Mouse (Mus musculus) liver, embryonic 11.5 days (tissue): ENCODE measurements around the gene Asf1b. TPM values are rescaled to one million over a fixed set of nuclear protein-coding genes. Genes with fewer than 3 reads are reported as not detected.

Experiments used
- ATAC-seq: fragments of 200-750 bp; cut with Nextera tagmentation; replicated peaks from 2 replicates; pipeline ENCODE4 v1.8.0; 2017; ENCODE audit warnings: moderate number of reproducible peaks, mild to moderate bottlenecking, moderate TSS enrichment, moderate library complexity; ENCODE audit not compliant: low FRiP score
- DNase-seq: peaks from one replicate; pipeline ENCODE4 v3.0.0-alpha.2; 2017; ENCODE audit warnings: low spot score
- H3K27ac ChIP-seq: fragments of 300-500 bp; sonication (generic); 2 replicates; pipeline ENCODE4 v1.5.1; 2014; ENCODE audit warnings: mild to moderate bottlenecking, low read depth, low read length, control low read depth
- H3K27me3 ChIP-seq: fragments of 300-500 bp; sonication (generic); replicated peaks from 2 replicates; pipeline ENCODE4 v1.6.1; 2014; ENCODE audit warnings: low read length, mixed read lengths; ENCODE audit not compliant: control insufficient read depth, insufficient read depth
- H3K36me3 ChIP-seq: fragments of 300-500 bp; sonication (generic); 2 replicates; pipeline ENCODE4 v1.6.1; 2014; ENCODE audit warnings: mild to moderate bottlenecking, low read length, moderate library complexity, mixed read lengths; ENCODE audit not compliant: control insufficient read depth, insufficient read depth
- H3K4me1 ChIP-seq: fragments of 300-500 bp; sonication (generic); replicated peaks from 2 replicates; pipeline ENCODE4 v1.6.1; 2014; ENCODE audit warnings: low read length, mixed read lengths; ENCODE audit not compliant: control insufficient read depth, insufficient read depth
- H3K4me2 ChIP-seq: fragments of 300-500 bp; sonication (generic); 2 replicates; pipeline ENCODE4 v1.6.1; 2014; ENCODE audit warnings: mild to moderate bottlenecking, control low read depth, moderate library complexity
- H3K4me3 ChIP-seq: fragments of 300-500 bp; sonication (generic); 2 replicates; pipeline ENCODE4 v1.5.1; 2014; ENCODE audit warnings: low read depth, low read length, control low read depth
- H3K9ac ChIP-seq: fragments of 300-500 bp; sonication (generic); 2 replicates; pipeline ENCODE4 v1.6.1; 2014; ENCODE audit warnings: low read depth, low read length, control low read depth
- H3K9me3 ChIP-seq: fragments of 300-500 bp; sonication (generic); 2 replicates; pipeline ENCODE4 v1.6.1; 2016; ENCODE audit warnings: low read length, inconsistent platforms, mixed read lengths; ENCODE audit not compliant: control insufficient read depth
- WGBS: fragments of 180-500 bp; shearing (Covaris S2); extraction: QIAGEN DNeasy Blood & Tissue Kit; methylation state at CpG from one replicate; pipeline ENCODE4 v1.1.7; 2014; 5-methylcytosine and 5-hydroxymethylcytosine counted together
- microRNA counts: library from miRNA; unstranded; fragments of <30 nt; microRNA quantifications from one replicate; lab custom pipeline; 2015
- microRNA-seq: library from miRNA; unstranded; fragments of <30 nt; microRNA quantifications from one replicate; pipeline ENCODE4, GENCODE M21; 2017; ENCODE audit warnings: borderline number of aligned reads
- polyA plus RNA-seq: library from polyadenylated mRNA; unstranded; fragments of >200 nt; fragmentation: Nextera tagmentation; extraction: Ambion mirVana; gene quantifications from 2 replicates; pipeline ENCODE4 v1.2.1, GENCODE M21; 2014

The Asf1b gene
- polyA plus RNA-seq, 1 experiment from 2014 or later = 109 TPM

DNA sequence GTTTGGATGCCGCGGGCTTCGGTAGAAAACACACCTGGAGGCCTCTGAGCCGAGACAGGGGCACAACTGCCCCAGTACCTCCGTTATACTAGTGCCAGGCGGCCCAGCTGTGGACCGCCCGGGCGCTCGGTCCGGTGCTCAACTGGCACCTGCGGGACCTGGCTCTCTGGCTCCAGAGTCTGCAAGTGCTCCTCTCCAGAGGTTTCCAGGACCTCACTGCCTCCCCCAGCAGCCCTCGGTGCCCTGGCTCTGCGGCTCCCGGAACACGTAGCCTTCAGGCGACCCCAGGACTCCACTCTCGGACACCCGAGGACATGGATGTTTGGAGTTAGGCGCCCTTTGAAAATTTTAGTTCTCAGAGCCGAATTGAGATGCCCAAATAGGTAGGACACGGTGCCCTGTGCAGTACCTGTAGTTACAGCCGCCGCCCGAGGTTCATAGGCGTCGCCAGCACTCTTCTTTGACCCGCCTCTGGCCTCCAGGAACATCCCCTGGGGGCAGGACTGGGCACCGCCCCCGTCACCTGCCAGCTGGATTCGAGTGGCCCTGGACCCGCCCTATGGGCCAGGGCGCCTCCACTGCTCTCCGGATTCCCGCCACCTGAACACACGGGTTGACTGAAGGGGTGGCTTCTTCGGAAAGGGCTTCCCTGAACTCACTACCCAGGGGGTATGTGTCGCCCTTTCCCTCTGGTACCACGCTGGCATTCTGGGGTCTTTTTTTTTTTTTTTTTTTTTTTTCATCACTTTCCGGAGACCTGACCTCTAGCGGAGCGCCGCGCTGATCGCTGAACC is 56.6 kb downstream of the Asf1b start, which contains the start of gene 2210011C24Rik:
Gene 2210011C24Rik, minus strand, starts transcription at position 467 of the 794 bp plus-strand sequence.
- Histone ChIP-seq H3K9me3 (0 out of 2 replicates have a peak, but pooled peaks cover 2% of the 10 kb centered on the region), H3K36me3 (no peaks in the 10 kb centered on the region), H3K27me3 (peaks cover 46% of the 10 kb centered on the region), H3K4me2 (peak within 1 kb of the TSS; percentile 71), H3K4me3 (peak within 1 kb of the TSS; percentile 57), H3K27ac (no peak within 1 kb of the TSS), H3K9ac (no peak within 1 kb of the TSS), H3K4me1 (peaks cover 8% of the 10 kb centered on the region)
- no peak for ATAC-seq
- WGBS = 3% methylated on average over 45 of the region's 45 CpGs
- no peak for DNase-seq

DNA sequence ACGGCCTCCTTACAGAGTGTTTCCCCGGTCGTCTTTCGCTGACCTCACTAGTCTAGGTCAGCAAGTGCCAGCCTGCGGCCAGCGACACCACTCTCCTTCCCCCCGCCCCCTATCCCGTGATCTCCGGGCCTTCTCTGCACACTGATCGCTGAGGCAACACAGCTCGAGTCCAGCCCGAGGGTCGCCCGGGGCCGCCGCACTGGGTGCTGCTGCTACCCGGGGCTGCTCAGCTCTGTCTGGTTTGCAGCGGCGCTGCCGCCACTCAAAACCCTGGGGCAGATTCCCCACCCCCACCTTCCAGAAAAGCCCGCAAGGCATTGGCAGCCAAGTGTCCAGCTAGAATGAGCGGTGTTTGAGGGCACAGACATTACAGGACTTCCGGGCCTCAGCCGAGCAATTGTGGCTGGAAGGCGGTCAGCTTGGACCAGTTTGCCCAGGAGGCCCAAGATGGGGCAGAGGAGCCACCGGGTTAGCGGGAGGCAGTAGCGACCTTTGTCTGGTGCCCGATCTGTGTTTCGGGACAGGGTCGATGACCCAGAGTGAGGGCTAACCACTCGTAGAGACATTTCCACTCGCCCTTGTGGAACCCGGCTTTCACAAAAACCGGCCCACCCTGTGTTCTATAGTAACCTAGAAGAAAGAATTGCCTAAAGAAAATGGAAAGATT is 57.3 kb downstream of the Asf1b start:
- no peak for ATAC-seq

DNA sequence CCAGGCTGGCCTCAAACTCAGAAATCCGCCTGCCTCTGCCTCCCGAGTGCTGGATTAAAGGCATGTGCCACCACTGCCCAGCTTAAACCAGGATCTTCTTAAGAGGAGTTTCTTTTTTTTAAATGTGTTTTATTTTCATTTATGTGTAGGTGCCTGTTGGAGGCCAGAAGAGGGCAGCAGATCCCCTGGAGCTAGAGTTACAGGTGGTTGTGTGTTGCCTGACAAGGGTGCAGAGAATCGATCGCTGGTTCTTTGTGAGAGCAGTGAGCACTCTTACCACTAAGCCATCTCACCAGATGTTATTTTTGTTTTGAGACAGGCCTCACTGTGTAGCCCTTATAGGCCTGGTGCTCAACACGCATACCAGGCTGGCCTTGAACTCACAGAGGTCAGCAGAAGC is 60.5 kb downstream of the Asf1b start:
- Histone ChIP-seq H3K9ac (no peak overlapping the region), H3K4me2 (no peak overlapping the region), H3K27me3 (peaks cover 40% of the 10 kb centered on the region), H3K27ac (no peak overlapping the region), H3K9me3 (0 out of 2 replicates have a peak, but pooled peaks cover 2% of the 10 kb centered on the region), H3K36me3 (no peaks in the 10 kb centered on the region), H3K4me1 (peaks cover 8% of the 10 kb centered on the region), H3K4me3 (no peak overlapping the region)
- DNase-seq = no peak
- WGBS = 90% methylated on average over 5 of the region's 5 CpGs
- no peak for ATAC-seq

More for the DNA sequence above, 57.3 kb downstream of the Asf1b start:
- Histone ChIP-seq H3K27me3 (peaks cover 46% of the 10 kb centered on the region), H3K9me3 (0 out of 2 replicates have a peak, but pooled peaks cover 2% of the 10 kb centered on the region), H3K4me3 (peak overlapping the region; percentile 57), H3K9ac (no peak overlapping the region), H3K27ac (no peak overlapping the region), H3K36me3 (no peaks in the 10 kb centered on the region), H3K4me2 (peak overlapping the region; percentile 71), H3K4me1 (peaks cover 8% of the 10 kb centered on the region)
- no peak for DNase-seq
- 11% methylated on average over 35 of the region's 35 CpGs for WGBS

DNA sequence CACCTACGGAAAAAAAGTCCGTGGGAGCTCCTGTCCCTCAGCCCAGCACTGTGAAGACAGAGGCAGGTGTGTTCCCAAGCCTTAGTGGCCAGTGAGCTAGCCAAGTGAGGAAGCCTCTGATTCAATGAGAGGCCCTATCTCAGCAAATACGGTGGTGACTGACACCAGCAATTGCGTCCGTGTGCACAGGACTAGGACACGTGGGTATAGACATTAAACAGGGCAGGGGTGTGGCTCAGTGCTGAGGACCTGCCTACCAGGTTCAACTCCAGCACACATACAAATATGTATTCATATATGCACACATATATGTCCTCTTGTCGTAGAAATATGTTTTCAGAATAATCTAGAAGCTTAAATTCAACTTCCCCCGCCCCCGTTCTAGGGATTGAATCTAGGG is 64.4 kb downstream of the Asf1b start:
- Histone ChIP-seq H3K9ac (no peak overlapping the region), H3K4me1 (peaks cover 12% of the 10 kb centered on the region), H3K4me2 (no peak overlapping the region), H3K27me3 (peaks cover 23% of the 10 kb centered on the region), H3K4me3 (no peak overlapping the region), H3K36me3 (no peaks in the 10 kb centered on the region), H3K27ac (no peak overlapping the region), H3K9me3 (0 out of 2 replicates have a peak, but pooled peaks cover 2% of the 10 kb centered on the region)
- ATAC-seq (no peak), DNase-seq (no peak)
- 74% methylated on average over 9 of the region's 9 CpGs for WGBS

MicroRNA genes within 50 kb of the gene (microRNA counts, 519-probe panel; counts per million panel counts)
- microRNA mmu-miR-1199 (lab: Ali Mortazavi, UCI) = not detected

Small RNAs within 50 kb of the gene (microRNA-seq; reads per million reads assigned to microRNA genes)
- gene Gm44330 (not detected), gene Gm44450 (not detected), gene Mir1199 (not detected), gene Mir8111 (3.2 reads per million)

Other genes starting within 250 kb of the Asf1b start
- 375 and 420 TPM in 2 replicates for gene Ddx39, start 240.3 kb upstream of the Asf1b start, polyA plus RNA-seq
- gene Adgre5, start 214.2 kb upstream of the Asf1b start, polyA plus RNA-seq = 16.8 and 17.2 TPM in 2 replicates
- gene Adgrl1, start 55.4 kb upstream of the Asf1b start, polyA plus RNA-seq = 7.4 and 10.3 TPM in 2 replicates
- gene Gm10644, start 302 bp upstream of the Asf1b start, polyA plus RNA-seq = 0.25 and 0.37 TPM in 2 replicates
- gene Prkaca, start 17.5 kb downstream of the Asf1b start, polyA plus RNA-seq = 96.9 and 99.2 TPM in 2 replicates
- gene Samd1, start 42.2 kb downstream of the Asf1b start, polyA plus RNA-seq = 13.4 and 17.6 TPM in 2 replicates
- 0.29 and 1.5 TPM in 2 replicates for gene 1700067K01Rik, start 46.0 kb downstream of the Asf1b start, polyA plus RNA-seq
- gene 2210011C24Rik, start 56.7 kb downstream of the Asf1b start, polyA plus RNA-seq = not detected in 2 replicates
- 0.66 and 1.2 TPM in 2 replicates for gene Palm3, start 66.0 kb downstream of the Asf1b start, polyA plus RNA-seq
- 1.8 and 3.1 TPM in 2 replicates for gene Il27ra, start 87.1 kb downstream of the Asf1b start, polyA plus RNA-seq
- gene Rln3, start 89.5 kb downstream of the Asf1b start, polyA plus RNA-seq = 0.42 TPM in 1 of 2 replicates, not detected in the other
- gene Gm10643, start 109.6 kb downstream of the Asf1b start, polyA plus RNA-seq = 0.52 and 0.86 TPM in 2 replicates
- 8.4 and 9.5 TPM in 2 replicates for gene Rfx1, start 111.3 kb downstream of the Asf1b start, polyA plus RNA-seq
- gene Dcaf15, start 149.3 kb downstream of the Asf1b start, polyA plus RNA-seq = 5.9 and 10.0 TPM in 2 replicates
- gene Podnl1, start 170.5 kb downstream of the Asf1b start, polyA plus RNA-seq = 0.12 and 0.26 TPM in 2 replicates
- 13.7 and 14.1 TPM in 2 replicates for gene Cc2d1a, start 192.4 kb downstream of the Asf1b start, polyA plus RNA-seq
- 0.36 and 0.47 TPM in 2 replicates for gene 4930432K21Rik, start 192.5 kb downstream of the Asf1b start, polyA plus RNA-seq
- gene Nanos3, start 229.7 kb downstream of the Asf1b start, polyA plus RNA-seq = 1.2 and 1.8 TPM in 2 replicates